Mouse (Mus musculus) regulatory T cell (primary cell): ENCODE measurements around the gene Eef1g.

Experiments
- in situ Hi-C: fragments of 300-600 bp; cut with MboI, MseI; formaldehyde crosslinking; loops from one replicate; pipeline ENCODE4 v1.15.1; 2025; ENCODE audit warnings: high pct_unique_total_duplicates

Eef1g gene

DNA sequence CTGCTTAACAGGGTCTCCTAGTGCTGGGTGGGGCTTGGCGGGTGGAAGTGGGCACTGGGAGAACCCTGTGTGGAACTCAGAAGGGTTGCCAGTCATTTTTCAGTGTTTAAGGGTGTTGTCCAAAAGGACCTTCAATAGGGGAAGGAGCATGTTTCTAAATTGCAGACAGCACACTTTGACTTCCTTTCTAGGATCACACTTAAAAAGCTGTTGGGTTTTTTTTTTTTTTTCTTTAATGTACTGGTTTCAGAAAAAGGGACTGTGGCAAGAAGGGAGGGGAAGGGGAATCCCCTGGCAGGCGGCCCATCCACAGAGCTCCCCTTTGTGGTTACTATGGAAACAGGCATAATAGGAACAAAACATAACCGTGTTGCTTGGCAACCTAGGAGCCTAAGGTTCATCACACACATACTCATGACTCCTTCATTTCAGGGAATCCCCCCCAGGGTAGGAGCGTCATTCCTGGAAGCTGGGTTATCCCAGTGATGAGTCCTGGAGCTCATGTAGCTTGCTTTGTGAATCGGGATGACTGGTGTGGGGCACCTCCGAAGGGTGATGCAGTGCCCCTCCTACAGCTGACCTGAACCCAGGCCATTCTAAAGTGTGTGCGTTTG, 17.5 kb downstream of the Eef1g start:
- in situ Hi-C loops, result loop anchor here (25.0 kb wide), 1 partner anchor 472 kb away; no protein-coding TSS in a partner anchor

DNA sequence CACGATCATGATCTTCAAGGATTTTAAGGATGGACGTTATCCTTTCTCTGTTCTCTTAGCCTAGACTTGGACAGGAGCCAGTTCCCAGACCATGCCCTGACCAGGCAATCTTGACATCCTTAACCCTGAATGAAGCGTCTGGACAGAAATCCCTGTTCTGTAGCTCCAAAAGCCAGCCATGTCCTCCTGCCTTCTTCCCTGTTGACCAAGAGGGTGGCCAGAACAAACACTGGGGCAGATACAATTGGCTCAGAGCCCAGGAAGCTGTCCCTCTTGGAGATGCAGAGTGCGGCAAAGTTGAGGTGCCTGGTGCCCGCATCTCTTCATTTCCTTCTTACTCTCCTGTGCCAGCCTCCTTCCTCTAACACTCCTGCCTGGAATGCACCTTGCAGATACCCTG, 19.1 kb downstream of the Eef1g start:
- in situ Hi-C loops, result loop anchor here (25.0 kb wide), 1 partner anchor 474 kb away; no protein-coding TSS in a partner anchor

DNA sequence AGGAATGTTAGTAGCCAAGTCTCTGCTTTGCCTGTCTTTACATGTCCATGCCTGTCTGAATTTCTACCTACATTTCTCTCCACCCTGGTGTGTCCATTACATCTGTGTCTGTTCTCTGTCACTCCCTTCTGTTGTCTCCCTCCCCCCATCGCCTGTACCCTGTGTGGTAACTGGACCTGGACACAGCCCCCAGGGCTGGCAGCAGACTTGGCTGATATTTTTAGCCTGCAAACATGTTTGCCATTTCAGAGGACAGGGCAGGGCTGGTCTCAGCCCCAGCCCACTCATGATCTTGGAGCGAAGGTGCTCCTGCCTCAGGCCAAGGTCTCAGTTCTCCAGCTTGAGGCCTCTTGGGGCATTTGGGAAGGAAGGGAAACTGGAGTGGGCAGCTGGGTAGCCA, 21.0 kb downstream of the Eef1g start:
- in situ Hi-C loops, result loop anchor here (25.0 kb wide), 1 partner anchor 476 kb away; no protein-coding TSS in a partner anchor

DNA sequence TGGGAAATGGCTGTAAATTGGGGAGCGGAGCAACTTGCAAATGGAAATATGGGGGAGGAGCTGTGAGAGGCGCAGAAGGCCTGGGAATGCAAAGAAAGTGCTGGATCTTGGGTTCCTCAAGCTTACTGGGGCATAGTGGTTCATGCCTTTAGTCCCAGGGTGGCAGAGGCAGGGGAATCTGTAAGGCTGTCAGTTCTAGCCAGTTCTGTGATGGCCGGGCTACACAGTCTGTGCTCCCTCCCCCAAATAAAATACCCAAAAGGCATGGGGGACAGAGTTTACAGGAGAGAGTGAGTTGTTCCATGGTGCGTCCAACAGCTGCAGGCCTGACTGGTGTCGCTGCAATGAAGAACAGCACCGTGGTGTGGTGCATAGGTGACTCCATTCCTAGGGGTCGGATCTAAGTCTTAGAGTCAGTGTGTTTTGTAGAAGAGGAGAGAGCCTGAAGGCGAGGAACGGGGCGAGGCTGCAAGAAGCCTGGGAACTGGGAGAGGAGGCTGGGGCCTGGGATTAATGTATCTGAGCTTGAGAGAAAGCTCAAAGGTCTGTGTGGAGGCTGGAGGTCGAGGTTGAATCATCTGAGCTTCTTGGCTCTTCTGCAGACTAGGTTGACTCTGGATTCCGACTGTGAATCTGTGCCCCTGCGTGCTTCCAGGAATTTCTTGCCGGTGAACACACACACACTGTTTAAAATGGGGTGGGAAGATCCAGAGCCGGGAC, 21.7 kb downstream of the Eef1g start:
- in situ Hi-C loops, result loop anchor here (25.0 kb wide), 1 partner anchor 476 kb away; no protein-coding TSS in a partner anchor

DNA sequence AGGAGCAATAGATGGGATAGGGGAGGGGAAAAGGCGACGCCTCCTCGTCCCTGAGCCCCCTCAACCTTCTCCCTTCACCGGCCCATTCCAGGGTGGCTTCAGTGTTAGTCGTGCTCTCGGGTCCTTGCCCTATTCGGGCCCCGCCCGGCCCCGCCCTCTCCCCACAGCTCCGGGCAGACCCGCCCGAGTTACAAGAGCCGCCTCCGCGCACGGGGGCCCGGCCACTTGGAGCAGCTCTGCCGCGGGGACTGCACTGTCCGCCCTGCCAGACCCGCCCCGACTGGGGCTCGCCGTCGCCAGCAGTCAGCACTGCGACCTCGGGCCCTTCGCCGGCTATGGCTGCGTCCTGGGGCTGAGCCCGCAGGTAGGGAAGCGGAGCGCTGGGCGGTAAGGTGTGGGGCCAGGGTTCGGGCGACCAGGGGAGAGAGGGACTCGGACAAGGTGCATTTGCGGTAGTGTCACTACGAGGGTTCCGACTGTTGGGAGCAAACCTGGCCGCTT, 22.3 kb downstream of the Eef1g start, which contains the start of gene Ahnak:
TSS of gene Ahnak (plus strand) at position 219 of the 501 bp plus-strand sequence.
- in situ Hi-C loops, result loop anchor here (25.0 kb wide), 1 partner anchor 477 kb away; no protein-coding TSS in a partner anchor

DNA sequence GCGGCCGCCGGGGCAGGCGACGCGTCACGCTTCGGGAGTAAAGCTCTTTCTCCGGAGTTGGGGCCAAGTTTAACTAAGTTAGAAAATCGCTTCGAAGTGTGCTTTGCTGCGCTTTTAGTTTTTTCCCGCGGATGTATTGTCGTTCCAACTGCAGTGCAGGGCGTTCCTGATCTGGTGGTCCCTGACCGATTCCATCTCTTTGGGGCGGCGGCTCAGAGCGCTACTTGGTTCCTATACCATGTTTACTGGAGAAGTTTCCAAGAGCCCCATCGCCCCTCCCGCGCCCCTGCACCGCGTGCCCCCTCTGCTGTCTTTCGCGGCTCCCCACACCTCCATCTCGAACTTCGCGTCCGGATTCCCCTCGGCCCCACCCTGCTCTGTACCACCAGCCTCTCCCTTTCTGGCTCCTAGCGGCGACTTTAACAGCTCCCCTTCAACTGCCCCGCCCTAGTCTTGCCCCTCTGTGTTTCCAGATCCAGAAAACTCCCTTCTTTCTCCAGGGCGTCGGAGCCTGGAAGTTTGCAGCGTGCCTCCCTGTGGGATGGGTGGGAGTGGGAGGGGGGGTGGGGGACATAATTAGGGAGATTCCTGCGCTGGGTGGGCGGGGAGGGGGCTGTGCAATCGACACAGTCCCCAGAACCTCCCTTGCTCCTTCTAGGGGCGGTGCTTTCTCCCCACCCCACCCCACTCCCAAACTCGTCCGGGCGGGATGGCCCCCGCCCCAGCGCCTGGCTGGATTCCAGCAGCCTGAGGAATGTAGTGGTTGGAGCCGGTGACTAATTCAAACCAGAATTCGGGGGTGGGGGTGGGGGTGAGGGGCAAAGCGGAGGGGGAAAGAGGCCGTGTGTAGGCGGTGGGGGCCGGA, 23.0 kb downstream of the Eef1g start:
- in situ Hi-C loops, result loop anchor here (5.0 to 25.0 kb wide), 2 partner anchors 88 to 477 kb away; no protein-coding TSS in a partner anchor

DNA sequence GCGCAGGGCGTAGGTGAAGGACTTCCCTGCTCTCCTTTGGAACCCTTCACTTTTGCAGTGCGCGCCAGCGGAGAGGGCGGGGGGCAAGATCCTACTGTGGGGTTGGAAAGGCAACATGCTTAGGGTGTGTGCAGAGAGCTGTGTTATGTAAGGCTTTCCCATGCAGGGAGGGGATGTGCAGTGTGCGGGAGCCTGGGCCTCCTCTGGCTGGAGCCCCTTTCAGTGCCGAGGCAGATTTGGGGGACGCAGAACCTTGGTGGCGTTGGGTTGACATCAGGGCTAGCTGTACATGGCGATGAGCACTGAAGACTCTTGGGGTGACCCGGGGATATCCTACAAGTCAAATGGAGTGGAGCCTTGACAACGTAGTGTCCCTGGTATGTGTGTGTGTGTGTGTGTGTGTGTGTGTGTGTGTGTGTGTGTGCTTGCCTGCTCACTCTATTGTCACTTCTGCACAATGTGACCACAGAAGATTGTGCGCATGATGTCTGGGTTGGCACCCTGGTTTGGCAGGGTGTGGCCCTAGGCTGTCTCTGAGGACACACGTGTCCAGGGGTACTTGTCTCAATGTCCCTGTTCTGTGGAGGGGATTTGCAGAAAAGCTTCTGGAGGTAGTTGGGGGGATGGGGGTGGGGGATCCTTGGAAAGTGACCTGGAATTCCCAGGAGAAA, 23.7 kb downstream of the Eef1g start:
- in situ Hi-C loops, result loop anchor here (5.0 to 25.0 kb wide), 2 partner anchors 87 to 478 kb away; no protein-coding TSS in a partner anchor

DNA sequence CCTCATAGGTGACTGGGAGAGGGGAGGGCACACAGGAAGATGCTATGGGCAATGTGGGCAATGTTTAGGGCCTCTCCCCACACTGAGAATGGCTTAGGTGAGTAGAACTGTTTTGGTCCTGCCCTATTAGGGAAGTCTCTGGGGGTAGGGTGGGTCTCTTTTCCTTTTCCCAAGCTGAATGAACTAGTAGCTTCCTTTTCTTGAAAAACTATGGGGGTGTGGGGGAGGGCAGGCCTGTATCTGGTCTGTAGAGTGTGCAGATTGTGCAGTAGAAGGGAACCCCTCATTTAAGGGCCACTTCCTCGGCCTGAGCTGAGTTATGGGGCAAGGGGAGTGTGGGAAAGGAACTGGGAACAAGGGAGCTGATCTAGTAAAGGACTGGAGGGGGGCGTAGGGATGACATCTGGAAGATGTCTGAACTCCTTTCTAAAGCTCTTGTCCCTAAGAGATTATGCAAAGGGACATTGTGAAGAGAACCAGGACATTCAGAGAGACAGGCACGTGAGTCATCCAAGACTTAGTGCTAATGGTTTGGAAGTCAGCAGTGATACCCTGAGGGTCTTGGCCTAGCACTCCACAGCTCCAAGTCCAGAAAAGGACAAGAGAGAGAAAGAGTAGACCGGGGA, 24.5 kb downstream of the Eef1g start:
- in situ Hi-C loops, result loop anchor here (5.0 to 25.0 kb wide), 2 partner anchors 86 to 479 kb away; no protein-coding TSS in a partner anchor

DNA sequence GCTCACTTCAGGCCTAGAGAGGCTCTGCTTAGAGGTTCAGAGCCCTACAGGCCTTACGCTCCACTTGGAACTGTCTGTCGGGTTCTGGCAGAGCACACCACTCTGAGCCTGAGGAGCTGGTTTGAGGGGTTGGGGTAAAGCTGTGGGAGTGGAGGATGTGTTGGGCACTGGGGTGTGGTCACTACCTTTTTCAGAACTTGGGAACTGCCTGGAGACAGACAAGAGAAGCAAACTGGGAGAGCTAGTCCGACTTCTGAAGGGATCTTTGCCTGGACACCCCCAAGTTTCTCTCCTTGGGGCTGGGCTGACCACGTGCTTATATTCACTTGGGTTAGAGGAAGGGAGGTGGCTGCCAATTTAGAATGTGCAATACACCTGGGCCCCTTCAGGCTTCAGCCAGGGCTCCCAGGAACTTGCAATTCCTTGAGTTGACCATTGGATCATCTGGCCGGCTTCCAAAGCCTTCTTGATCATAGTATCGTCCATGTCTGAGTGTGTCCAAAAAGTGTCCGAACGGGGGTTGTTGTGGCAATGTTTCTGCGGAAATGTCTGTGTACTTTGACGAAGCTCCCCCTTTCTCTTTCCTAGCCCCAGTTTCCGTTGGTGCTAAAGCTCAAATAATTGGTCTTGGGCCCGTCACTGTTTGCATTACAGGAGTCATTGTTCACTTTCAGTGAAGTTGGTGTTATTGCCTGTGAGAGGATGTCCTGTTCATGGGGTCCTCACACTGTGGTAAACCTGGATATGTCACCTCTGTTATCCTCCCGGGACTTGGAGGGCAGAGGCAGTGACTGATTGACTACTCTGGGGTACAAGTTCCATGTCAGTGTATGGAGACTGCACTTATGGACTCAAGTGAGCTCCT, 25.3 kb downstream of the Eef1g start:
- in situ Hi-C loops, result loop anchor here (5.0 to 25.0 kb wide), 2 partner anchors 85 to 480 kb away; no protein-coding TSS in a partner anchor

DNA sequence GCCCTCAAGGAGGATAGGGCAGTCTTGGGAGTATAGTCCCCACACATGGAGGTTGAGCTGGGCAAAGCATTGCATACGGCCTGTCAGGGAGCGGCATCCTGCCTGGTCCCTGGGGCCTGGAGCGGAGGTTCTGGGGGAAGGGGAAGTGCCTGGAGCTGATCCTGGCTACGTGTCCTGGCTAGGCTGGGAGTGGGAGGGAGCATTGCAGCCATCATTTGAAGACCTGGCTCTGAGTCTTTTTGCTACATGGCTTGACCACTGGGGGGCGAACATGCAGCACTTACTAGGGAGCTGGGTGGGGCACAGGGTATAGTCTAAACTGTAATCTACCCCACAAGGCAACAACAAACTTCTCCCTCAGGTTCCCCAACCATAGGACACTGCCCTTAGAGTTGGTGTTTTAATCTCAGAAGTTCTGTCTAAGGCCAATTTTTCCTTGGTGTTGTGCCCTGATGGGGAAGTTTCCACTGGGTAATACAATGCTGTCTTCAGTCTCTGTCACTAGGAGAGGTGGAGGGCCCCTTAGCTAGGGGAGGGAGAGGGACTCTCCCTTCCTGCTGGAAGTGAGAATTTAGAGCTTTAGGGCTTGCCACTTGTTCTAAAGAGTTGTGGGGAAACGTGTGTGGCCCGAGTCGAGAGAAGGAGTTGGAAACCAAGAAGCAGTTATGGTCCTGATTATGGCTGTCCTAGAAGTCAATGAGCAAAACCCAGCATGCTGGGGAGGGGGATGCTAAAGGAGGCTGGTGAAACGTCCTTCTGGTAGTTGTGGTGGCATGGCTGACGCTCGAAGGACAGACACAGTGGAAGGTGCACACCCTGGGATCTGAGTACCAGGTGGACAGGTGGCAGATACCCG, 26.2 kb downstream of the Eef1g start:
- in situ Hi-C loops, result loop anchor here (5.0 to 25.0 kb wide), 2 partner anchors 84 to 481 kb away; no protein-coding TSS in a partner anchor

DNA sequence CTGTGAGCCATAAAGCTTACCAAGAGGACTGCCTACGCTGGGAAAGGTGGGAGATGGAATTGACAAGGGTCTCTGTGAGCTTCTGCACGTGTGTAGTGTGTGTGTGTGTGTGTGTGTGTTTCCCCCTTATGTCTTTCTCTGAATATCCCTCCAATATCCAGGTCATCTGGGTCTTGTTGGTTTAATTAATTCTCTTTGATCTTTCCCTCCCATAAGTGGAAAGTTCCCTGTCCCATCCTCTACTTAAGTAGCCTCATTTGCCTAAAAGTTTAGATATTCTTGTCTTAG, 26.7 kb downstream of the Eef1g start:
- in situ Hi-C loops, result loop anchor here (5.0 to 25.0 kb wide), 2 partner anchors 84 to 481 kb away; no protein-coding TSS in a partner anchor

DNA sequence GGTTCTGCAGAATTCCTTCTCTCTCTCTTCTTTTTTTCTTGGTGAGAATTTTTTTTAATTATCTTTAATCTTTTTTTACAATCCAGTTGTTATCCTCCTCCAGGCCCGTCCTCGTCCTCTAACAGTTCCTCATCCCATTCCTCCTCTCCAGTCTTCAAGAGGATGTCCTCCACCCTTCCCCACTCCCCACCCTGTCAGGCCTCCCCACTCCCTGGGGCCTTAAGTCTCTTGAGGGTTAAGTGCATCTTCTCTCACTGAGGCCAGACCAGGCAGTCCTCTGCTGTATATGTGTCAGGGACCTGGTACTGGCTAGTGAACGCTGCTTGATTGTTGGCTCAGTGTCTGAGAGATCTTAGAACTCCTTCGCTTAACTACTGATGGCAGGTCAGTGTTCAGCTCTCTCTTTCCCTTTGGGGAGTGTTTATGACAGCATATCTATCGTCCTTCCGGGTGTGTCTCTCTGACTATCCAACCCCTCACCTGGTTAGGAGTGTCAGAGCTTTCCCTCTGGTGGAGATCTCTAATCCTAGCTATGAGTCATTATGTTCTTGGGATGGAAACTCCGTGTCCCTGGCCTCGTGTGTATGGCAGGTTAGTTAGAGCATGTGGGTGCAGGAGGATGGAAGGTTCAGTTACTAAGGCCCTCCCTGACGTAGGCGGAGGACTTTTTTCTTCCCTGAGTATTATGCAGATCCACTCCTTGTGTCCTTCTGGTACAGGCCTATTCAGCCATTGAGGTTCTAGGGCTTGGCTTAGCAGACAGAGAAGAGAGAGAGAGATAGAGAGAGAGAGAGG, 28.2 kb downstream of the Eef1g start:
- in situ Hi-C loops, result loop anchor here (5.0 to 25.0 kb wide), 2 partner anchors 82 to 483 kb away; no protein-coding TSS in a partner anchor

DNA sequence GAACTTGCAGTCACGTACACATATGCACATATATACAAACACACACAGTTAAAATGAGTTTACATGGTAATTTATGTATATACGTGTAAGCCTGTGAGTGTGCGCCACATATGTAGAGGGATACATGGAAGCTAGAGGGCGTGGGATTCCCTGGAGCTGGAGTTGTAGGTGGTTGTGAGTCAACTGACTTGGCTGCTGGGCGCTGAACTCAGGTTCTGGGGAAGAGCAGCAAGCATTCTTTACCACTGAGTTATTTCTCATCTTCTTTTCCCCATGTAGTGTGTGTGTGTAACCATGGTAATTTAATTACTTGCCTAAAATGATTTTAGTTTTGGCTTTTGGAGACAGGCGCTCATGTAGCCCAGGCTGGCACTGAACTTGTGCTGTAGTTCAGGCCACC, 29.8 kb downstream of the Eef1g start:
- in situ Hi-C loops, result loop anchor here (25.0 kb wide), 1 partner anchor 484 kb away; no protein-coding TSS in a partner anchor

DNA sequence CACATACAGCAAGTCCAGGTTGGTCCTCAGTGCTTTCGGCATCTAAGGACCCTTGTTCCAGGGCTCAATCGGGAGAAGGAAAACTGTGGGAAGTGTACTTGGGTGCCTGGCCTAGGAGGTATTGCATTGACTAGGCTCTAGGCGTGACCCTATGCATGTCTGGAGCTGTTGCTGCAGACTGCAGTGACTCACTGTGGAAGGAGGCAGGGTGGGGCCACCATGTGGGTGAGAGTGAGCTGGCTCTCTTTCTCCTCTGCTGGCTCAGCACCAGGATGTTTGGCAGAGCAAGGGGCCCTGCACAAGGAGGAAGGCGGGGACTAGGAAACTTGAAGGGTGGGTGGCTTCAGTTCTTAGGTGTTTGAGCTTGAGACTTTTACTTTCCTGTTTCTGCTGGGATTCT, 30.7 kb downstream of the Eef1g start:
- in situ Hi-C loops, result loop anchor here (25.0 kb wide), 1 partner anchor 485 kb away; no protein-coding TSS in a partner anchor

DNA sequence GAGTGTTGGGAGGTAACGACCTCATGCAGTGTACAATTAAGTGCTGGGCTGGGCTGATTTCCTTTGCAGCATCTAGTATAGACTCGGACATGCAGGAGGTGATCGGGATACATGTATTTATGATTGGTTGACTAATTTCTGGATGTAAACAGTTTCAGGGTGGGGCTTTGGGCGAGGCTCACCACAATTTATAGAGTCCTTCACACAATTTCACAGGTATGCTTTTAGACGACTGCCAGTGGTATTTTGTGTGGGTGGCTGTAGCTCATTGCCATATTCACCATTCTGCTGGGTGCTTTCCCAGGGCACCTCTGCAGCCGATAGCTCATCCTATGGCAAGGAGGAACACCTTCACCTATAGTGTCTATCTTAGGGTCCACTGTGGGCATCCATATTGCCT, 31.7 kb downstream of the Eef1g start:
- in situ Hi-C loops, result loop anchor here (25.0 kb wide), 1 partner anchor 486 kb away; no protein-coding TSS in a partner anchor

DNA sequence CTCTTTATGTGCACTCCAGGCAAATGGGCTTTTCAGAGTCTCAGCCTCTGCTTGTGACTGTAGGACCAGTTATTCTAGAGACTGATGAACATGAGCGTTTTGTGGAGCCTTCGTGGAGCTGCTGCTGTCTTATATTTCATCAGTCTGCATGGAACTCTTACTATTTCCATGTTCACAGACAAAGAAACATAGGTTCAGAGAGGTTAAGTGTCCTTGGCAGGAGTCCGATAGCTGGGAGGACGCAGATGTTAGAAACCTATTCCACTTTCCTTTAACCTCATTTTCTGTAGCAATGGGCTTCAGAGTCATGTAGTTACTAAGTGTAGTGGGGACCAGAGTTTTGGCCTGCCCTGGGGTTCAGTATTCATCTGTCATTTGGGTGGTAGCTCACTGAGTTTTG, 32.4 kb downstream of the Eef1g start:
- in situ Hi-C loops, result loop anchor here (25.0 kb wide), 1 partner anchor 487 kb away; no protein-coding TSS in a partner anchor

DNA sequence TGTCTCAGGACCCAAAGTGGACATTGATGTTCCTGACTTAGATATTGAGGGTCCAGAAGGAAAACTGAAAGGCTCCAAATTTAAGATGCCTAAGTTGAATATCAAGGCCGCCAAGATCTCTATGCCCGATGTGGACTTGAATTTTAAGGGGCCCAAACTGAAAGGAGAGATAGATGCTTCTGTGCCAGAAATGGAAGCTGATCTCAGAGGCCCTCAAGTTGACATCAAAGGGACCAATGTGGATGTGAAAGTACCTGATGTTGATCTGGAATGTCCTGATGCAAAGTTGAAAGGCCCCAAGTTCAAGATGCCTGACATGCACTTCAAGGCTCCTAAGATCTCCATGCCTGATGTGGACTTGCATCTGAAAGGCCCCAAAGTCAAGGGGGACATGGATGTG, 40.1 kb downstream of the Eef1g start:
- in situ Hi-C loops, result loop anchor here (25.0 kb wide), 1 partner anchor 1080 kb away; no protein-coding TSS in a partner anchor
